Mouse (Mus musculus): ENCODE results near the gene Gm21860. TPM values are rescaled to one million over a fixed set of nuclear protein-coding genes. Genes with fewer than 3 reads are reported as not detected.
"Not testable (repeated sequence)": the region's sequence is repeated elsewhere in the genome, so short reads cannot be mapped to it uniquely, and the experiment has no call there.

Gm21860 gene
- polyA plus RNA-seq, 1 experiment from 2014 or later: not detected

GRCm38 (mm10) chrY:90718583-90719402 is 35.8 kb downstream of the Gm21860 start:
- WGBS (ENCODE audit: insufficient replicate concordance): 68% methylated on average over 19 of the region's 22 CpGs

GRCm38 (mm10) chrY:90718021-90718420 is 36.6 kb downstream of the Gm21860 start:
- not testable (repeated sequence) for ATAC-seq (replicated peaks; ENCODE audit: insufficient number of reproducible peaks, low FRiP score, low TSS enrichment); H3K36me3 ChIP-seq (ENCODE audit: control insufficient read depth, insufficient read depth, low read length); H3K4me2 ChIP-seq; H3K27ac ChIP-seq (ENCODE audit: low read depth, low read length); H3K9ac ChIP-seq (ENCODE audit: low read depth, low read length); H3K9me3 ChIP-seq (replicated peaks; ENCODE audit: control insufficient read depth, low read length); H3K4me3 ChIP-seq (ENCODE audit: low read depth, low read length); H3K4me1 ChIP-seq (ENCODE audit: control insufficient read depth, insufficient read depth, low read length); H3K27me3 ChIP-seq (ENCODE audit: control insufficient read depth, insufficient read depth, low read length)
- 82% methylated on average over 9 of the region's 9 CpGs for WGBS (ENCODE audit: insufficient replicate concordance)

More at GRCm38 (mm10) chrY:90718583-90719402, 35.8 kb downstream of the Gm21860 start:
- H3K9ac ChIP-seq (ENCODE audit: low read depth, low read length); H3K4me2 ChIP-seq; H3K9me3 ChIP-seq (replicated peaks; ENCODE audit: control insufficient read depth, low read length); H3K4me1 ChIP-seq (ENCODE audit: control insufficient read depth, insufficient read depth, low read length); H3K27ac ChIP-seq (ENCODE audit: low read depth, low read length); H3K4me3 ChIP-seq (ENCODE audit: low read depth, low read length); H3K27me3 ChIP-seq (ENCODE audit: control insufficient read depth, insufficient read depth, low read length); H3K36me3 ChIP-seq (ENCODE audit: control insufficient read depth, insufficient read depth, low read length): not testable (repeated sequence)
- peak; percentile 88 for ATAC-seq (replicated peaks; ENCODE audit: insufficient number of reproducible peaks, low FRiP score, low TSS enrichment)

- not testable (repeated sequence) for H3K4me2 ChIP-seq; H3K9ac ChIP-seq (ENCODE audit: low read depth, low read length); H3K36me3 ChIP-seq (ENCODE audit: control insufficient read depth, insufficient read depth, low read length); H3K9me3 ChIP-seq (replicated peaks; ENCODE audit: control insufficient read depth, low read length); H3K4me1 ChIP-seq (ENCODE audit: control insufficient read depth, insufficient read depth, low read length); H3K4me3 ChIP-seq (ENCODE audit: low read depth, low read length); ATAC-seq (replicated peaks; ENCODE audit: insufficient number of reproducible peaks, low FRiP score, low TSS enrichment); H3K27ac ChIP-seq (ENCODE audit: low read depth, low read length); H3K27me3 ChIP-seq (ENCODE audit: control insufficient read depth, insufficient read depth, low read length)
- 64% methylated on average over 7 of the region's 7 CpGs for WGBS (ENCODE audit: insufficient replicate concordance)
These were observed 37.1 kb downstream of the Gm21860 start for GRCm38 (mm10) chrY:90717496-90717895.

Other genes starting within 250 kb of the Gm21860 start
- not detected in 2 replicates for gene Gm47283, start 29.9 kb upstream of the Gm21860 start, polyA plus RNA-seq (2014; fragmentation: Nextera tagmentation; extraction: Ambion mirVana)
- gene Gm21748, start 84.4 kb upstream of the Gm21860 start, polyA plus RNA-seq (2014; fragmentation: Nextera tagmentation; extraction: Ambion mirVana): not detected in 2 replicates